8 mouse cellular contexts compared by ENCODE assay signal in the genomic region with DNA sequence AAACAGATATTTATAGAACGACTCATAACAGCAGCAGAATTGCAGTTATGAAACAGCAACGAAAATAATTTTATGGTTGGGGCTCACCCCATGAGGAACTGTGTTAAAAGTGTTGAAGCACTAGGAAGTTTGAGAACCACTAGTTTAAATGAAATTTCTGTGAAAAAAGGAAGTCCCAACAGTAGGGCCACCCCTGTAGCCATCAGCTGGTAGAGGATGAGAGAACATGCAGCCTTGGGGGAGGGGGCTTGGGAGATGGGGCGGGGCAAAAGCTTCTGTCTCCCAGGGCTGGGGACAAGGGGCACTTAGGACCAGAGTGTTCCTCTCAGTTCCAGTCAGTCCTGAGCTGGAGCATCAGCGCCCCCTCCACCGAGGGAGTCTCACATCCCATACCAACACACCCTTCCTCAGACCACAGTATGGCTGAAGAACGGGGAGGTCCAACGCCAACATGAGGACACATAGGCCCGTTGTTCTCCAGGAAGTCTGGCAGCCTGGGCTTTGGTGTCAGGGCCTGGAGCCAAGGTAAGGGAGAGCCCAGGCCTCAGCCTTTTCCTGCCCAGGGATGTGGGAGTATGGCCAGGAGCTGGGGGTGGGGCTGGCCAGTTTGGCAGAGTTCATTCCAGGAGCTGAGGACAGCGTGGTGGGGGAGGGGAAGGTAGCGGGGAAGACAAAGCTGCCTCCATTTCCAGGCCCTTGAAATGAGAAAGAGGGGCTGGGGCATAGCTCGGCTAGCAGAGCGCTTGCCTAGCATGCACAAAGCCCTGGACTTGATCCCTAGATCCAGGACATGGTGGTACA. TPM values are rescaled to one million over a fixed set of nuclear protein-coding genes. Genes with fewer than 3 reads are reported as not detected.
DNase-seq lines count a peak whose midpoint lies in the region; ATAC-seq lines count a peak whose summit lies in the region.

No protein-coding gene starts in this region.

- H3K4me2 ChIP-seq in embryonic facial prominence, embryonic 14.5 days (ENCODE audit: low read depth, low read length): peak overlapping the region; percentile 11; the same call in 1 of the 2 replicates
- no peak overlapping the region for H3K4me2 ChIP-seq in midbrain, embryonic 15.5 days

- H3K4me1 ChIP-seq in embryonic facial prominence, embryonic 14.5 days (ENCODE audit: control insufficient read depth, insufficient read depth, low read length): 0 out of 2 replicates have a peak, but pooled peaks cover 2% of the 10 kb centered on the region
- peaks cover 44% of the 10 kb centered on the region for H3K4me1 ChIP-seq in heart, embryonic 10.5 days
- H3K4me1 ChIP-seq in midbrain, embryonic 15.5 days: peaks cover 18% of the 10 kb centered on the region; the same call in 1 of the 2 replicates

- 0 out of 2 replicates have a peak overlapping the region, but pooled peaks have one; percentile 26 for H3K9ac ChIP-seq in embryonic facial prominence, embryonic 14.5 days (ENCODE audit: low read depth, low read length)
- no peak overlapping the region; the same call in 1 of the 2 replicates for H3K9ac ChIP-seq in midbrain, embryonic 15.5 days

- peak; percentile 51 to 70 for DNase-seq in spleen, postnatal 4 days (ENCODE audit: low spot score in 2 of 2)
- DNase-seq in spleen, adult 12 weeks (ENCODE audit: low spot score): no peak
- DNase-seq in embryonic facial prominence, embryonic 14.5 days (ENCODE audit: low spot score): peak; percentile 71
- DNase-seq in heart, embryonic 10.5 days (ENCODE audit: low spot score): no peak
- DNase-seq in kidney, adult 8-10 months: peak; percentile 84 to 85
- DNase-seq in liver: peak; percentile 44
- DNase-seq in urinary bladder, postnatal 14 days (ENCODE audit: low spot score): peak; percentile 84

- H3K27ac ChIP-seq in embryonic facial prominence, embryonic 14.5 days (replicated peaks; ENCODE audit: low read depth, low read length): peak overlapping the region; percentile 69
- peak overlapping the region; percentile 88 for H3K27ac ChIP-seq in heart, embryonic 10.5 days
- peak overlapping the region; percentile 54 for H3K27ac ChIP-seq in midbrain, embryonic 15.5 days

- H3K4me3 ChIP-seq in embryonic facial prominence, embryonic 14.5 days (ENCODE audit: low read depth, low read length): no peak overlapping the region
- peak overlapping the region; percentile 28 for H3K4me3 ChIP-seq in heart, embryonic 10.5 days
- no peak overlapping the region for H3K4me3 ChIP-seq in midbrain, embryonic 15.5 days

- no peaks in the 10 kb centered on the region for H3K27me3 ChIP-seq in embryonic facial prominence, embryonic 14.5 days (replicated peaks; ENCODE audit: control insufficient read depth, insufficient read depth, low read length)
- no peaks in the 10 kb centered on the region for H3K27me3 ChIP-seq in heart, embryonic 10.5 days (ENCODE audit: insufficient read depth, poor library complexity, severe bottlenecking)
- no peaks in the 10 kb centered on the region for H3K27me3 ChIP-seq in midbrain, embryonic 15.5 days (replicated peaks)

- peaks cover 12% of the 10 kb centered on the region for H3K36me3 ChIP-seq in embryonic facial prominence, embryonic 14.5 days (ENCODE audit: control insufficient read depth, insufficient read depth, low read length)
- peaks cover 30% of the 10 kb centered on the region for H3K36me3 ChIP-seq in heart, embryonic 10.5 days
- H3K36me3 ChIP-seq in midbrain, embryonic 15.5 days (replicated peaks): no peaks in the 10 kb centered on the region

- ATAC-seq in embryonic facial prominence, embryonic 14.5 days (ENCODE audit: low read depth): peak; percentile 48; the same call in 1 of the 2 replicates
- peak; percentile 41 for ATAC-seq in midbrain, embryonic 15.5 days (replicated peaks)

- 32% methylated on average over 12 of the region's 12 CpGs for WGBS in embryonic facial prominence, embryonic 14.5 days
- WGBS in heart, embryonic 10.5 days: 29% methylated on average over 12 of the region's 12 CpGs
- 40% methylated on average over 12 of the region's 12 CpGs for WGBS in midbrain, embryonic 15.5 days

- no peaks in the 10 kb centered on the region for H3K9me3 ChIP-seq in embryonic facial prominence, embryonic 14.5 days (ENCODE audit: control insufficient read depth, low read length)
- H3K9me3 ChIP-seq in heart, embryonic 10.5 days: no peaks in the 10 kb centered on the region
- H3K9me3 ChIP-seq in midbrain, embryonic 15.5 days: no peaks in the 10 kb centered on the region

RNA-seq across cellular contexts. Expression of a gene that starts 11.2 kb away (rescaled TPM):
- polyA plus RNA-seq in embryonic facial prominence, embryonic 14.5 days (2014; fragmentation: Nextera tagmentation; extraction: Ambion mirVana): 1,431 and 1,467 TPM in 2 replicates
- 1,633 and 1,893 TPM in 2 replicates for polyA plus RNA-seq in heart, embryonic 10.5 days (2016; fragmentation: Nextera tagmentation; extraction: Ambion mirVana)
- 1,488 and 1,537 TPM in 2 replicates for polyA plus RNA-seq in midbrain, embryonic 15.5 days (2015; fragmentation: Nextera tagmentation; extraction: Ambion mirVana)

RNA-seq across cellular contexts. Expression of a gene that starts 15.1 kb away (rescaled TPM):
- 96.5 and 110 TPM in 2 replicates for polyA plus RNA-seq in embryonic facial prominence, embryonic 14.5 days (2014; fragmentation: Nextera tagmentation; extraction: Ambion mirVana)
- polyA plus RNA-seq in heart, embryonic 10.5 days (2016; fragmentation: Nextera tagmentation; extraction: Ambion mirVana): 75.0 and 75.1 TPM in 2 replicates
- polyA plus RNA-seq in midbrain, embryonic 15.5 days (2015; fragmentation: Nextera tagmentation; extraction: Ambion mirVana): 30.7 and 33.0 TPM in 2 replicates

RNA-seq across cellular contexts. Expression of a gene that starts 17.6 kb away (rescaled TPM):
- 52.1 and 52.5 TPM in 2 replicates for polyA plus RNA-seq in embryonic facial prominence, embryonic 14.5 days (2014; fragmentation: Nextera tagmentation; extraction: Ambion mirVana)
- 0.31 and 0.41 TPM in 2 replicates for polyA plus RNA-seq in heart, embryonic 10.5 days (2016; fragmentation: Nextera tagmentation; extraction: Ambion mirVana)
- polyA plus RNA-seq in midbrain, embryonic 15.5 days (2015; fragmentation: Nextera tagmentation; extraction: Ambion mirVana): not detected in 2 replicates

RNA-seq across cellular contexts. Expression of a gene that starts 20.6 kb away (rescaled TPM):
- polyA plus RNA-seq in embryonic facial prominence, embryonic 14.5 days (2014; fragmentation: Nextera tagmentation; extraction: Ambion mirVana): 139 and 143 TPM in 2 replicates
- 107 and 118 TPM in 2 replicates for polyA plus RNA-seq in heart, embryonic 10.5 days (2016; fragmentation: Nextera tagmentation; extraction: Ambion mirVana)
- polyA plus RNA-seq in midbrain, embryonic 15.5 days (2015; fragmentation: Nextera tagmentation; extraction: Ambion mirVana): 85.5 and 93.4 TPM in 2 replicates

RNA-seq across cellular contexts. Expression of a gene that starts 28.8 kb away (rescaled TPM):
- polyA plus RNA-seq in embryonic facial prominence, embryonic 14.5 days (2014; fragmentation: Nextera tagmentation; extraction: Ambion mirVana): 4.3 and 4.7 TPM in 2 replicates
- polyA plus RNA-seq in heart, embryonic 10.5 days (2016; fragmentation: Nextera tagmentation; extraction: Ambion mirVana): 2.8 and 3.7 TPM in 2 replicates
- polyA plus RNA-seq in midbrain, embryonic 15.5 days (2015; fragmentation: Nextera tagmentation; extraction: Ambion mirVana): 3.5 and 5.3 TPM in 2 replicates

Comparison
In these comparisons a context has a peak if more than half of its experiments do, and no peak if none do; other contexts are left out.
1. DNase-seq: peak in spleen, postnatal 4 days (2 of 2), embryonic facial prominence, embryonic 14.5 days (single experiment), kidney, adult 8-10 months (2 of 2), liver (single experiment) and urinary bladder, postnatal 14 days (single experiment); none in spleen, adult 12 weeks (single experiment) and heart, embryonic 10.5 days (single experiment).
2. RNA of a gene that starts 17.6 kb away (polyA plus RNA-seq): 52.1 to 52.5 TPM in embryonic facial prominence, embryonic 14.5 days; 0.31 to 0.41 TPM in heart, embryonic 10.5 days and not detected in midbrain, embryonic 15.5 days; every median in the first group is over 10 times any median in the second.
3. Peak in every context shown above with its lines, with median percentiles within 50 percentile points of each other: H3K27ac ChIP-seq.